Mouse (Mus musculus): ENCODE measurements around the gene Egln2.

Gene Egln2

GRCm38 (mm10) chr7:27166614-27167474 lies at the start of gene Egln2:
Gene Egln2, minus strand, starts transcription at chr7:27166802.
- in situ Hi-C loops (cut with MseI, MboI): no loop called here

GRCm38 (mm10) chr7:27212626-27213025 lies 46.0 kb upstream of the Egln2 start:
- in situ Hi-C loops (cut with MseI, MboI): no loop called here

GRCm38 (mm10) chr7:27203730-27204449 lies 37.3 kb upstream of the Egln2 start:
- in situ Hi-C loops (cut with MseI, MboI): no loop called here

GRCm38 (mm10) chr7:27198779-27199178 lies 32.2 kb upstream of the Egln2 start:
- in situ Hi-C loops (cut with MseI, MboI): no loop called here

GRCm38 (mm10) chr7:27198355-27198754 lies 31.8 kb upstream of the Egln2 start:
- in situ Hi-C loops (cut with MseI, MboI): no loop called here

GRCm38 (mm10) chr7:27197634-27198033 lies 31.0 kb upstream of the Egln2 start:
- in situ Hi-C loops (cut with MseI, MboI): no loop called here

GRCm38 (mm10) chr7:27197136-27197535 lies 30.5 kb upstream of the Egln2 start:
- in situ Hi-C loops (cut with MseI, MboI): no loop called here

- in situ Hi-C loops (cut with MseI, MboI): no loop called here
These were observed 29.3 kb upstream of the Egln2 start, which contains the start of the genes BC024978 and Snrpa for GRCm38 (mm10) chr7:27195681-27196611. Gene BC024978, plus strand, starts transcription at chr7:27195781. Gene Snrpa, minus strand, starts transcription at chr7:27196271.

- in situ Hi-C loops (cut with MseI, MboI): no loop called here
These were observed 27.1 kb upstream of the Egln2 start for GRCm38 (mm10) chr7:27193731-27194130.

GRCm38 (mm10) chr7:27192434-27192833 lies 25.8 kb upstream of the Egln2 start:
- in situ Hi-C loops (cut with MseI, MboI): no loop called here

- in situ Hi-C loops (cut with MseI, MboI): no loop called here
These were observed 22.8 kb upstream of the Egln2 start for GRCm38 (mm10) chr7:27189271-27189931.

GRCm38 (mm10) chr7:27185986-27186385 lies 19.4 kb upstream of the Egln2 start:
- in situ Hi-C loops (cut with MseI, MboI): no loop called here

GRCm38 (mm10) chr7:27184964-27185363 lies 18.4 kb upstream of the Egln2 start:
- in situ Hi-C loops (cut with MseI, MboI): no loop called here

- in situ Hi-C loops (cut with MseI, MboI): no loop called here
These were observed 15.9 kb upstream of the Egln2 start for GRCm38 (mm10) chr7:27182498-27182897.

GRCm38 (mm10) chr7:27180837-27181695 lies 14.5 kb upstream of the Egln2 start, which contains the start of the genes Gm21983 and Mia:
Gene Gm21983, minus strand, starts transcription at chr7:27181086.
Gene Mia, minus strand, starts transcription at chr7:27181157.
- in situ Hi-C loops (cut with MseI, MboI): no loop called here

- in situ Hi-C loops (cut with MseI, MboI): no loop called here
These were observed 13.4 kb upstream of the Egln2 start for GRCm38 (mm10) chr7:27180036-27180435.

- in situ Hi-C loops (cut with MseI, MboI): no loop called here
These were observed 12.8 kb upstream of the Egln2 start for GRCm38 (mm10) chr7:27179217-27179918.

- in situ Hi-C loops (cut with MseI, MboI): no loop called here
These were observed 12.0 kb upstream of the Egln2 start, which contains the start of gene Rab4b for GRCm38 (mm10) chr7:27178324-27179216. Gene Rab4b, minus strand, starts transcription at chr7:27178896.

All from mouse trophoblast stem cell (cell line).